24 mouse cellular contexts compared by ENCODE assay signal in genomic region chr16:60006857-60007568, GRCm38 (mm10).
A peak's percentile ranks its signal among the peaks of the same experiment; 100 is the strongest.
DNase-seq lines count a peak whose midpoint lies in the region; ATAC-seq lines count a peak whose summit lies in the region.
"Had no signal": no experiment of that assay in that cellular context is flagged by ENCODE, and none has a peak within 500 bp of the region (broad histone marks: within the 10 kb centered on the region; RNA-seq: fewer than 3 reads in every experiment).

No protein-coding gene starts in this region.

- ATAC-seq in frontal cortex, adult (ENCODE audit: low TSS enrichment) = peak; percentile 96
- ATAC-seq in intestine, embryonic 14.5 days (replicated peaks; ENCODE audit: low FRiP score, low TSS enrichment, low read depth) = peak; percentile 71; the same call in 1 of the 2 replicates
- no peak for ATAC-seq in intestine, embryonic 15.5 days
- 0 out of 2 replicates have a peak, but pooled peaks have one; percentile 63 for ATAC-seq in midbrain, embryonic 11.5 days (ENCODE audit: low FRiP score)
- ATAC-seq in midbrain, embryonic 14.5 days (ENCODE audit: low FRiP score, low TSS enrichment) = no peak
- ATAC-seq: activated CD4-positive, CD25-positive, alpha-beta regulatory T cell, adult 4 months; forebrain, embryonic 16.5 days; hindbrain, postnatal 0 days; intestine, postnatal 0 days; Patski had no signal

- no peaks in the 10 kb centered on the region for H3K9me3 ChIP-seq in intestine, embryonic 14.5 days (ENCODE audit: control insufficient read depth, low read length)
- H3K9me3 ChIP-seq in intestine, embryonic 15.5 days = no peaks in the 10 kb centered on the region
- H3K9me3 ChIP-seq in midbrain, embryonic 11.5 days (ENCODE audit: control insufficient read depth, low read length) = no peaks in the 10 kb centered on the region
- H3K9me3 ChIP-seq in midbrain, embryonic 14.5 days (ENCODE audit: control insufficient read depth, low read length) = no peaks in the 10 kb centered on the region
- H3K9me3 ChIP-seq: embryonic facial prominence, embryonic 12.5 days; forebrain, embryonic 12.5 days; heart, embryonic 13.5 days; hindbrain, embryonic 13.5 days had no signal

- no peaks in the 10 kb centered on the region for H3K36me3 ChIP-seq in intestine, embryonic 14.5 days (ENCODE audit: control insufficient read depth, insufficient read depth, low read length)
- H3K36me3 ChIP-seq in intestine, embryonic 15.5 days = no peaks in the 10 kb centered on the region
- H3K36me3 ChIP-seq in midbrain, embryonic 11.5 days (ENCODE audit: control insufficient read depth, insufficient read depth, low read length) = no peaks in the 10 kb centered on the region
- no peaks in the 10 kb centered on the region for H3K36me3 ChIP-seq in midbrain, embryonic 14.5 days (ENCODE audit: control insufficient read depth, insufficient read depth, low read length)
- H3K36me3 ChIP-seq: embryonic facial prominence, embryonic 12.5 days; forebrain, embryonic 12.5 days; heart, embryonic 13.5 days; hindbrain, embryonic 13.5 days had no signal

- WGBS in intestine, embryonic 14.5 days = 80% methylated on average over 2 of the region's 2 CpGs
- 66% methylated on average over 2 of the region's 2 CpGs for WGBS in intestine, embryonic 15.5 days
- WGBS in midbrain, embryonic 11.5 days = 31% methylated on average over 2 of the region's 2 CpGs
- WGBS in midbrain, embryonic 14.5 days = 19% methylated on average over 2 of the region's 2 CpGs

- H3K4me3 ChIP-seq in intestine, embryonic 14.5 days (ENCODE audit: low read depth, low read length) = no peak overlapping the region
- no peak overlapping the region for H3K4me3 ChIP-seq in intestine, embryonic 15.5 days (replicated peaks)
- no peak overlapping the region for H3K4me3 ChIP-seq in midbrain, embryonic 11.5 days (ENCODE audit: low read depth, low read length)
- no peak overlapping the region for H3K4me3 ChIP-seq in midbrain, embryonic 14.5 days (replicated peaks; ENCODE audit: low read depth, low read length)
- H3K4me3 ChIP-seq: embryonic facial prominence, embryonic 12.5 days; forebrain, embryonic 12.5 days; gastrocnemius, adult 2 months; heart, embryonic 13.5 days; hindbrain, embryonic 13.5 days had no signal

- H3K4me1 ChIP-seq in intestine, embryonic 14.5 days (replicated peaks; ENCODE audit: control insufficient read depth, insufficient read depth, low read length) = no peaks in the 10 kb centered on the region
- no peaks in the 10 kb centered on the region for H3K4me1 ChIP-seq in intestine, embryonic 15.5 days (replicated peaks)
- no peaks in the 10 kb centered on the region for H3K4me1 ChIP-seq in midbrain, embryonic 11.5 days (ENCODE audit: control insufficient read depth, insufficient read depth, low read length)
- no peaks in the 10 kb centered on the region for H3K4me1 ChIP-seq in midbrain, embryonic 14.5 days (ENCODE audit: control insufficient read depth, insufficient read depth, low read length)
- H3K4me1 ChIP-seq: embryonic facial prominence, embryonic 12.5 days; forebrain, embryonic 12.5 days; heart, embryonic 13.5 days had no signal

- no peaks in the 10 kb centered on the region for H3K27me3 ChIP-seq in intestine, embryonic 14.5 days (replicated peaks; ENCODE audit: control insufficient read depth, insufficient read depth, low read length)
- no peaks in the 10 kb centered on the region for H3K27me3 ChIP-seq in intestine, embryonic 15.5 days (replicated peaks)
- H3K27me3 ChIP-seq in midbrain, embryonic 11.5 days (ENCODE audit: control insufficient read depth, insufficient read depth, low read length) = no peaks in the 10 kb centered on the region
- H3K27me3 ChIP-seq in midbrain, embryonic 14.5 days (ENCODE audit: control insufficient read depth, insufficient read depth, low read length) = no peaks in the 10 kb centered on the region
- H3K27me3 ChIP-seq: CH12.LX; embryonic facial prominence, embryonic 12.5 days; forebrain, embryonic 12.5 days; heart, embryonic 13.5 days; hindbrain, embryonic 13.5 days; Patski had no signal

- H3K27ac ChIP-seq in intestine, embryonic 14.5 days (ENCODE audit: low read depth) = no peak overlapping the region
- no peak overlapping the region for H3K27ac ChIP-seq in intestine, embryonic 15.5 days
- no peak overlapping the region for H3K27ac ChIP-seq in midbrain, embryonic 11.5 days (ENCODE audit: low read depth, low read length)
- H3K27ac ChIP-seq in midbrain, embryonic 14.5 days (replicated peaks; ENCODE audit: low read depth, low read length) = no peak overlapping the region
- H3K27ac ChIP-seq: embryonic facial prominence, embryonic 12.5 days; forebrain, embryonic 12.5 days; gastrocnemius, adult 2 months; heart, embryonic 13.5 days; hindbrain, embryonic 13.5 days; hindbrain, postnatal 0 days had no signal

- H3K4me2 ChIP-seq in intestine, embryonic 14.5 days (ENCODE audit: low read length) = no peak overlapping the region
- no peak overlapping the region for H3K4me2 ChIP-seq in intestine, embryonic 15.5 days (replicated peaks)
- H3K4me2 ChIP-seq in midbrain, embryonic 11.5 days = no peak overlapping the region
- no peak overlapping the region for H3K4me2 ChIP-seq in midbrain, embryonic 14.5 days (ENCODE audit: low read length)
- H3K4me2 ChIP-seq: embryonic facial prominence, embryonic 12.5 days; forebrain, embryonic 12.5 days; heart, embryonic 13.5 days; hindbrain, embryonic 13.5 days had no signal

- no peak for DNase-seq in frontal cortex, postnatal 25 days (ENCODE audit: low spot score in 2 of 2)
- no peak for DNase-seq in intestine, embryonic 14.5 days (ENCODE audit: low spot score)
- DNase-seq in midbrain, embryonic 11.5 days (ENCODE audit: low spot score, missing footprints) = no peak
- no peak for DNase-seq in midbrain, embryonic 14.5 days
- peak; percentile 49 for DNase-seq in telencephalon, adult 2 months (ENCODE audit: low read depth, low spot score)
- DNase-seq: cerebellum, adult 11 months; cerebellum, adult 8-10 months; cerebellum, postnatal 14 days; embryo, embryonic 11 days; gastrocnemius, adult 2 months; gastrocnemius, postnatal 25 days; heart, postnatal 36 days had no signal

- H3K9ac ChIP-seq in intestine, embryonic 14.5 days (ENCODE audit: low read length) = no peak overlapping the region
- H3K9ac ChIP-seq in intestine, embryonic 15.5 days = no peak overlapping the region
- H3K9ac ChIP-seq in midbrain, embryonic 11.5 days (ENCODE audit: low read length) = no peak overlapping the region
- no peak overlapping the region for H3K9ac ChIP-seq in midbrain, embryonic 14.5 days (replicated peaks; ENCODE audit: low read length)
- H3K9ac ChIP-seq: embryonic facial prominence, embryonic 12.5 days; forebrain, embryonic 12.5 days; heart, embryonic 13.5 days; hindbrain, embryonic 13.5 days had no signal

Comparison
In these comparisons a context has a peak if more than half of its experiments do, and no peak if none do; other contexts are left out.
1. ATAC-seq: peak in frontal cortex, adult (single experiment), intestine, embryonic 14.5 days (single experiment) and midbrain, embryonic 11.5 days (single experiment); none in intestine, embryonic 15.5 days (single experiment) and midbrain, embryonic 14.5 days (single experiment).